20 mouse cellular contexts compared by ENCODE assay signal in the genomic region with DNA sequence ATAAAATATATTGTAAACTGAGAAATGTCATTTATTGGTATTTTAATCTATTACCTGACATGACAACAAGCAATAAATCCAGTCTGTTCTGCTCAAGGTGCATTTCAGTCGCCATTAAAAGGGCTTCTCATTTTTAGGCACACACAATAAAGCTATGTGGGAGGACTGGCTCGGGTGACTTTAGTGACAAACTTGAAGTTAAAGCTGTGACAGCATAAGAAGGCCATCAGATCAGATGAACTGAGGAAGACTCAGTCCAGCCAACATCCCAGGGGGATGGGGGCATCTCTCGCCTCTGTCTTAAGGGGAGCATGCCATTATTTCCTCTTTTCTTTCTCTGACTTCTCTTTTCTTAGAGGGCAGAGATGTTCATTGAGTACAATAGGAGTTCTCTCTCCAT.
DNase-seq lines count a peak whose midpoint lies in the region; ATAC-seq and TF ChIP-seq lines count a peak whose summit lies in the region.
"Had no signal": no experiment of that assay in that cellular context is flagged by ENCODE, and none has a peak within 500 bp of the region (broad histone marks: within the 10 kb centered on the region; RNA-seq: fewer than 3 reads in every experiment).

No protein-coding gene starts in this region.

- WGBS in kidney, embryonic 15.5 days, result 43% methylated on average over 3 of the region's 3 CpGs
- 33% methylated on average over 3 of the region's 3 CpGs for WGBS in kidney, postnatal 0 days
- 38% methylated on average over 3 of the region's 3 CpGs for WGBS in kidney, adult 2 months

- TF ChIP-seq POLR2A in kidney, adult 2 months (IDR thresholded peaks at IDR 0.05; ENCODE audit: low read depth, low read length), result no peak

- no peaks in the 10 kb centered on the region for H3K27me3 ChIP-seq in kidney, embryonic 15.5 days
- no peaks in the 10 kb centered on the region for H3K27me3 ChIP-seq in kidney, postnatal 0 days (ENCODE audit: insufficient read depth, low read length)
- H3K27me3 ChIP-seq in kidney, adult 2 months (replicated peaks; ENCODE audit: control insufficient read depth, insufficient read depth, low read length), result no peaks in the 10 kb centered on the region
- H3K27me3 ChIP-seq: embryonic facial prominence, embryonic 12.5 days; forebrain, embryonic 13.5 days; forebrain, embryonic 15.5 days had no signal

- TF ChIP-seq CTCF in kidney, postnatal 0 days (IDR thresholded peaks at IDR 0.05; ENCODE audit: low read depth), result no peak
- no peak for TF ChIP-seq CTCF in kidney, adult 2 months (conservative IDR thresholded peaks at IDR 0.05; ENCODE audit: insufficient read depth, insufficient read length, low read depth, low read length)

- peak; percentile 90 for ATAC-seq in kidney, embryonic 15.5 days (replicated peaks; ENCODE audit: low FRiP score)
- ATAC-seq in kidney, postnatal 0 days (replicated peaks; ENCODE audit: low FRiP score, low read depth), result no peak
- ATAC-seq: activated CD4-positive, CD25-positive, alpha-beta regulatory T cell, adult 4 months; forebrain, embryonic 13.5 days; forebrain, embryonic 15.5 days; forebrain, postnatal 0 days; Patski had no signal

- no peaks in the 10 kb centered on the region for H3K36me3 ChIP-seq in kidney, embryonic 15.5 days
- no peaks in the 10 kb centered on the region for H3K36me3 ChIP-seq in kidney, postnatal 0 days (ENCODE audit: insufficient read depth, low read length)
- H3K36me3 ChIP-seq in kidney, adult 2 months (ENCODE audit: control insufficient read depth, insufficient read depth, low read length), result no peaks in the 10 kb centered on the region
- H3K36me3 ChIP-seq: embryonic facial prominence, embryonic 10.5 days; embryonic facial prominence, embryonic 12.5 days; forebrain, embryonic 15.5 days; G1E had no signal

- H3K27ac ChIP-seq in kidney, embryonic 15.5 days, result 0 out of 2 replicates have a peak overlapping the region, but pooled peaks have one; percentile 32
- H3K27ac ChIP-seq in kidney, postnatal 0 days, result no peak overlapping the region
- H3K27ac ChIP-seq in kidney, adult 2 months (ENCODE audit: insufficient read depth, low read depth, low read length), result no peak overlapping the region
- H3K27ac ChIP-seq: embryonic facial prominence, embryonic 10.5 days; embryonic facial prominence, embryonic 12.5 days; forebrain, embryonic 13.5 days; forebrain, embryonic 15.5 days had no signal

- H3K9me3 ChIP-seq in kidney, embryonic 15.5 days (replicated peaks), result no peaks in the 10 kb centered on the region
- no peaks in the 10 kb centered on the region for H3K9me3 ChIP-seq in kidney, postnatal 0 days (replicated peaks; ENCODE audit: low read length)
- H3K9me3 ChIP-seq: embryonic facial prominence, embryonic 10.5 days; embryonic facial prominence, embryonic 12.5 days; forebrain, embryonic 13.5 days; forebrain, embryonic 15.5 days; G1E had no signal

- DNase-seq in kidney, postnatal 4 days, result no peak
- peak; percentile 50 for DNase-seq in kidney, postnatal 0 days (ENCODE audit: low spot score)
- no peak for DNase-seq in kidney, adult 2 months
- DNase-seq in left cerebral cortex, adult 11 months (ENCODE audit: low spot score), result no peak
- DNase-seq: adrenal gland, adult 8-10 months; adrenal gland, postnatal 14 days; adrenal gland, postnatal 36 days; cerebellum, adult 11-12 months; cerebellum, adult 2 months; cerebellum, adult 9-10 months; cerebellum, postnatal 25 days; forebrain, postnatal 0 days had no signal

- H3K4me2 ChIP-seq in kidney, embryonic 15.5 days, result no peak overlapping the region
- no peak overlapping the region for H3K4me2 ChIP-seq in kidney, postnatal 0 days (ENCODE audit: low read length)
- H3K4me2 ChIP-seq: embryonic facial prominence, embryonic 12.5 days; forebrain, embryonic 13.5 days; forebrain, embryonic 15.5 days had no signal

- H3K9ac ChIP-seq in kidney, embryonic 15.5 days, result no peak overlapping the region
- no peak overlapping the region for H3K9ac ChIP-seq in kidney, postnatal 0 days (ENCODE audit: low read depth, low read length)
- H3K9ac ChIP-seq: embryonic facial prominence, embryonic 12.5 days; forebrain, embryonic 13.5 days; forebrain, embryonic 15.5 days; forebrain, postnatal 0 days had no signal

- no peak overlapping the region for H3K4me3 ChIP-seq in kidney, embryonic 15.5 days (replicated peaks)
- no peak overlapping the region for H3K4me3 ChIP-seq in kidney, postnatal 0 days (replicated peaks; ENCODE audit: low read depth, low read length)
- no peak overlapping the region for H3K4me3 ChIP-seq in kidney, adult 2 months (ENCODE audit: insufficient read depth, low read depth, low read length)
- H3K4me3 ChIP-seq: embryonic facial prominence, embryonic 10.5 days; embryonic facial prominence, embryonic 12.5 days; forebrain, embryonic 13.5 days; forebrain, embryonic 15.5 days had no signal

- H3K4me1 ChIP-seq in kidney, embryonic 15.5 days, result no peaks in the 10 kb centered on the region
- H3K4me1 ChIP-seq in kidney, postnatal 0 days (replicated peaks; ENCODE audit: insufficient read depth, low read length), result no peaks in the 10 kb centered on the region
- no peaks in the 10 kb centered on the region for H3K4me1 ChIP-seq in kidney, adult 2 months (ENCODE audit: control insufficient read depth, insufficient read depth, low read length)
- H3K4me1 ChIP-seq: embryonic facial prominence, embryonic 12.5 days; forebrain, embryonic 13.5 days; forebrain, embryonic 15.5 days had no signal
